Mouse (Mus musculus) thymus, adult 2 months (tissue): ENCODE results near the gene Pon1.

Experiments
- CTCF ChIP-seq: fragments of 200-500 bp; IDR thresholded peaks from 2 replicates; pipeline ENCODE4 v1.5.1; 2012; ENCODE audit warnings: mild to moderate bottlenecking, control low read depth, low read length, moderate library complexity, borderline replicate concordance; ENCODE audit not compliant: control insufficient read depth, poor library complexity, insufficient read depth; ENCODE audit errors: extremely low read depth
- POLR2A ChIP-seq: fragments of 200-500 bp; IDR thresholded peaks from 2 replicates; pipeline ENCODE4 v1.6.1; 2012; ENCODE audit warnings: mild to moderate bottlenecking, low read length, control low read depth, moderate library complexity; ENCODE audit not compliant: control insufficient read depth, poor library complexity, insufficient read depth; ENCODE audit errors: extremely low read depth

DNA sequence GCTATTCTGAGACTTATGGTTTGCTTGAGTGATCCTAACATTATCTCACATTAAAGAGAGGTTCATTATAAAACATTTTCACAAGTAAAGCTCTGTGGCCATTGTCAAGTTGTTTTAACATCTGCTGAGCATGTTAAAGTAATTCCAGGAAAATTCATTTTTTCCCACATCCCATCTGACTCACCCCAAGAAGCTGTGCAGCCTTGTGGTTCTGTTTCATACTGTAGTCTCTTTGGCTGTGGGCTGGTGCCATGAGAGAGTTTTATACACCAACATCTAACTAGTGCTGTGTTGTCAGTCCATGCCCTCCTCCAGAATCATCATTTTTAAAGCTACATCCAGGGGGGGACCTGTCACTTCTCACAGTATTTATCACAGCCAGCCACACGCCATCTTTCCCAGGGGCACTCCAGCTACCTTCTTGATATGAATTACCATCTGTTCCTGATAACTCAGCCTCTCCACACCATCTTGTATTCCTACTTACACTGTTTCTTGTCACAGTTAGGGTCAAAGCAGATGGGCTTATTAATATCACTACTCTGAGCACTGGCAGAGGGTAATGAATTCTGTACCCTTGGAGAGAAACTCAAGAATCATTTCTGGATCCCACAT, 38.3 kb downstream of the Pon1 start:
- TF ChIP-seq CTCF (no peak), POLR2A (no peak)
